Mouse (Mus musculus) midbrain, embryonic 13.5 days (tissue): Measurements from ENCODE around the gene Polr3a. TPM values are rescaled to one million over a fixed set of nuclear protein-coding genes. Genes with fewer than 3 reads are reported as not detected.
A peak's percentile ranks its signal among the peaks of the same experiment; 100 is the strongest.
"Not testable (repeated sequence)": the region's sequence is repeated elsewhere in the genome, so short reads cannot be mapped to it uniquely, and the experiment has no call there.

ENCODE experiments used
- ATAC-seq: fragments of 200-750 bp; cut with Nextera tagmentation; 2 replicates; pipeline ENCODE4 v1.8.0; 2017; ENCODE audit warnings: mild to moderate bottlenecking, moderate TSS enrichment, moderate library complexity
- H3K27ac ChIP-seq: fragments of 300-500 bp; sonication (generic); 2 replicates; pipeline ENCODE4 v1.5.1; 2015; ENCODE audit warnings: inconsistent platforms, mild to moderate bottlenecking, moderate library complexity
- H3K27me3 ChIP-seq: fragments of 300-500 bp; sonication (generic); 2 replicates; pipeline ENCODE4 v1.6.1; 2015; ENCODE audit warnings: mild to moderate bottlenecking, inconsistent platforms
- H3K36me3 ChIP-seq: fragments of 300-500 bp; sonication (generic); 2 replicates; pipeline ENCODE4 v1.6.1; 2015; ENCODE audit warnings: mild to moderate bottlenecking, inconsistent platforms
- H3K4me1 ChIP-seq: fragments of 300-500 bp; sonication (generic); replicated peaks from 2 replicates; pipeline ENCODE4 v1.6.1; 2015; ENCODE audit warnings: inconsistent platforms
- H3K4me2 ChIP-seq: fragments of 300-500 bp; sonication (generic); replicated peaks from 2 replicates; pipeline ENCODE4 v1.6.1; 2015; ENCODE audit warnings: moderate library complexity, mild to moderate bottlenecking, inconsistent platforms
- H3K4me3 ChIP-seq: fragments of 300-500 bp; sonication (generic); replicated peaks from 2 replicates; pipeline ENCODE4 v1.5.1; 2015; ENCODE audit warnings: mild to moderate bottlenecking, inconsistent platforms
- H3K9ac ChIP-seq: fragments of 300-500 bp; sonication (generic); replicated peaks from 2 replicates; pipeline ENCODE4 v1.6.1; 2015; ENCODE audit warnings: mild to moderate bottlenecking, inconsistent platforms
- H3K9me3 ChIP-seq: fragments of 300-500 bp; sonication (generic); 2 replicates; pipeline ENCODE4 v1.6.1; 2016; ENCODE audit warnings: mild to moderate bottlenecking, inconsistent platforms
- WGBS: fragments of 180-500 bp; shearing (Covaris S2); methylation state at CpG from one replicate; pipeline ENCODE4 v1.1.7; 2015; 5-methylcytosine and 5-hydroxymethylcytosine counted together
- polyA plus RNA-seq: library from polyadenylated mRNA; unstranded; fragments of >200 nt; fragmentation: Nextera tagmentation; extraction: Ambion mirVana; gene quantifications from 2 replicates; pipeline ENCODE4 v1.2.1, GENCODE M21; 2015

The Polr3a gene
- polyA plus RNA-seq, 1 experiment from 2014 or later = 21.1 TPM

DNA sequence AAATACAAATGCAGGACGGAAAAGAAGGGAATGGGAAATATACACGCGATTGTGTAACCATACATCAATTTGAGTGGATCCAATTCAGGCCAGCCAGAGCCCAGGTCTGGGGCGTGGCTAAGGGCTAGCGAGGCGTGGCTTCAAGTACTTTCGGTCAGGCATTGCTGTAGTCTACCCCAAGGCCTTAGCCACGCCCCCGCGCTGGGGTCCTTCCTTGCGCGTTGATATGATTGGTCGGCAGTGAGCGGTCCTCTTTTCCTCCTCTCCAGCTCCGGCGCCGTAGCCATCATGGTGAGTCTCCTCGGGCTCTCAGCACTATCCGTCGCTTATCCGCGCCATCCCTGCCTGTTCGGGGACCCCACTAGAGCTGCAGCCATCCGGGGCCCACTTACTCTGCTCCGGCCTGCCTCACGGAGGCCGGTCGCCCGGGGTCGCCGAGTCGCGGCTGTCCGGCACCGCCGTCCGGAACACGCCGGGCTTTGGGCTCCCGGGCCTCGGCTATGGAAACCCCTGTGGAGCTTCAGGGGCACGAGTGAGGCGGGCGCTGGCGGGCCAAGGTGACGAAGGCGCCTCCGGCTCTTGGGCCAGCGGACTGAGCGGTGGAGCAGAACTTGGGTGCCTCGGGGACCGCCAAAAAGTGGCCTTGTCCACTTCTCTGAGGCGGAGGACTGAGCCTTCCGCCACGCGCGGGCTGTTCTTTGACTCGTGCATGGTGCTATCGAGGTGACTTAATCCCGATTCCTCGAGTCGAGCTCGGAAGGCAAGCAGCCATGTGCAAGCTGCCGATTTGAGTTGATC is 3.8 kb upstream of the Polr3a start:
- Histone ChIP-seq H3K36me3 (peaks cover 35% of the 10 kb centered on the region), H3K4me3 (peak overlapping the region; percentile 95), H3K4me2 (peak overlapping the region; percentile 94), H3K27me3 (no peaks in the 10 kb centered on the region), H3K27ac (peak overlapping the region; percentile 82), H3K9me3 (no peaks in the 10 kb centered on the region), H3K4me1 (peaks cover 47% of the 10 kb centered on the region), H3K9ac (peak overlapping the region; percentile 97)
- WGBS = under 1% methylated on average over 64 of the region's 64 CpGs
- ATAC-seq = peak; percentile 92

DNA sequence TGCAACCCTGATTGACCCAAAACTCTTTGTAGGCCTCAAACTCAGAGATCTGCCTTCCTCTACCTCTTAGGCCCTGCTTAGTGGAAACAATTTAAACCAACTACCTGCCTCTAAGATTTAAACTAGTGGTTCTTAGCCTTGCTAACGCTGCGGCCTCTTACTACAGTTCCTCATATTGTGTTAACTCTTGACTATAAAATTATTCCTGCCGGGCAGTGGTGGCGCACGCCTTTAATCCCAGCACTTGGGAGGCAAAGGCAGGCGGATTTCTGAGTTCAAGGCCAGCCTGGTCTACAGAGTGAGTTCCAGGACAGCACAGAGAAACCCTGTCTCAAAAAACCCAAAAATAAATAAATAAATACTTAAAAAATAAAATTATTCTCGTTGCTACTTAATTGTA is 2.9 kb upstream of the Polr3a start:
- not testable (repeated sequence) for H3K27me3 ChIP-seq, H3K4me2 ChIP-seq, H3K9me3 ChIP-seq, ATAC-seq, H3K27ac ChIP-seq, H3K4me3 ChIP-seq, H3K9ac ChIP-seq
- Histone ChIP-seq H3K36me3 (peaks cover 27% of the 10 kb centered on the region), H3K4me1 (peaks cover 48% of the 10 kb centered on the region)
- WGBS = 91% methylated on average over 7 of the region's 7 CpGs

DNA sequence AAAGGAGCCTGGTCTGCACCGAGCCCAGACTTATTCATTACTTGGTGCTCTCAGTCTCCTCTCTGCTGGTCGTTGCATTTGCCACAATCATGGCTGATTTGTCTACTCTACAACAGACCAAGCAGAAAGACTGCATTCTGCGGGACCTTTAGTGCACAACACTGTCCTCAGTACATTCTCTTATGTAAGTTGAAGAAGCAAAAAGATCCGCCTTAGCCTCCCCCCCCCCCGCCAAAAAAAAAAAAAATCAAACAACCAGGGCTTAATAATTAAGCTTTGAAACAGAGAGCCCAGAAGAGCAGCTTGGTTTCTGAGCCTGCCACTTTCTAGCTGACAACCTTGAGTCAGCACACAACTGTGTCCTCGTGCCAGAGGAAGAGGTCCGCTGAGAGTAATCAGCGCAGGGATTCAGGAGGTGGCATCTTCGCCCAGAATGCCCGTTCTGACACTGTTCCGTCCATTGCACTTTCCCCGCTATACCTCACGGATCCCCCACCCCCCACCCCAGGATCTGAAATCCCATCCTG is 554 bp downstream of the Polr3a start:
- Histone ChIP-seq H3K4me1 (peaks cover 14% of the 10 kb centered on the region), H3K27ac (0 out of 2 replicates have a peak overlapping the region, but pooled peaks have one; percentile 22), H3K27me3 (no peaks in the 10 kb centered on the region), H3K9me3 (no peaks in the 10 kb centered on the region), H3K4me3 (peak overlapping the region; percentile 88), H3K9ac (peak overlapping the region; percentile 80), H3K36me3 (peaks cover 33% of the 10 kb centered on the region), H3K4me2 (peak overlapping the region; percentile 80)
- ATAC-seq = peak; percentile 29
- 7% methylated on average over 13 of the region's 13 CpGs for WGBS

DNA sequence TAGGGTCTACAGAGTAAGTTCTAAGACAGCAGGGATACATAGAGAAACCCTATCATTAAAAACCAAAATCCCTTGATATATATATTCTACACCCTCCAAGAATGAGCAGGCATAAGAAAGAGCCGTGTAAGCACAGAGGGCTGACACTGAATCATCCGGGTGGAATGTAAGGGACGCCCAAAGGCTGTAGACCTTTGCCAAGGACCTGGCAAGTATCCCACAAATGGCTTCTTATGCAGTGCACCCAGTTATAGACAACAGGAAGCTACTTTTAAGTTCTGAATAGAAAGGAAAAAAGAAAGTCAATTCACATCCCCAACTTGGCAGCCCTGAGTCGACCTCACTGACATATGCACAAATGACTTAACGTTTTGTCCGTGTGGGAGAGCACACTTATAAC is 18.1 kb downstream of the Polr3a start:
- H3K27me3 ChIP-seq = no peaks in the 10 kb centered on the region
- H3K36me3 ChIP-seq = peaks cover 100% of the 10 kb centered on the region
- H3K4me3 ChIP-seq = no peak overlapping the region
- no peak overlapping the region for H3K9ac ChIP-seq
- H3K27ac ChIP-seq = no peak overlapping the region
- no peaks in the 10 kb centered on the region for H3K9me3 ChIP-seq
- H3K4me1 ChIP-seq = no peaks in the 10 kb centered on the region
- ATAC-seq = no peak
- H3K4me2 ChIP-seq = no peak overlapping the region
- 94% methylated on average over 6 of the region's 6 CpGs for WGBS

DNA sequence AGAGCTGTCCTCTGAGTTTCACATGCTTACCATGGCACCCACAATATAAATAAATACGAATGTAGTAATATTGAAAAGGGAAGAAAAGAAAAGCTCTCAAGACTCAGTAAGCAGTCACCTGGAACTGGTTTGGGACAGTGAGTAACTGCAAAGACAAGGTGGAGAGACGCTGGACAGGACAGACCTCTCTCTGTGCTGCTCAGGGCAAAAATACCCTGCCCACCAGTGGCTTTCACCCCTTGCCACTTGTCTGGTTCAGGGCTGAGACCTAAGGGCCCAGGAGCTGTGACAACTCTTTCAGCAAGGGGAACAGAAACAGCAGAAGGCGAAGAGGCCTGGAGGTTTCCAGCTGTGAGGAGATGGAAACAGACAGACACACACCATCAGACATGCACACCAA is 28.7 kb downstream of the Polr3a start:
- 96% methylated on average over 3 of the region's 3 CpGs for WGBS
- Histone ChIP-seq H3K4me1 (no peaks in the 10 kb centered on the region), H3K27ac (no peak overlapping the region), H3K4me2 (no peak overlapping the region), H3K27me3 (no peaks in the 10 kb centered on the region), H3K9me3 (no peaks in the 10 kb centered on the region), H3K36me3 (peaks cover 100% of the 10 kb centered on the region), H3K4me3 (no peak overlapping the region), H3K9ac (no peak overlapping the region)
- ATAC-seq = no peak

DNA sequence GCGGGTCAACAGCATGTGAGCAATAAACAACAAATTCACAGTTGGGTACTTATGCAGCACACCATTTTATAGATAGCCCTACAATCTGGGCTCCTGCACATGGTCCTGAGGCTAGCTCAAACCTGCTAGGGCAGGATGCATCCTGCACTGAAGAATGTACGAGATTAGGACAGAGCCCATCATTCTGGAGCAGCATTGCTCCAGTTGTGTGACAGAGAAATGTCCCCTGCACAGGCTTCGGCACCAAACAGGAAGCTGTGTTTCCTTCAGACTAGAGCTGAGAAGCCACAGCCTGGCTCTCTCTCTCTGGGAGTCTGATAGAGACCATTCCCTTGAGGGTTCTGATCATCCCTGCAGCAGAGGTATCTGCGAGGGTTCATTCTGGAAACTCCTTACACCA is 43.3 kb downstream of the Polr3a start:
- H3K36me3 ChIP-seq = peaks cover 32% of the 10 kb centered on the region
- WGBS = 92% methylated on average over 4 of the region's 4 CpGs
- H3K9ac ChIP-seq, H3K4me1 ChIP-seq, ATAC-seq, H3K9me3 ChIP-seq, H3K27me3 ChIP-seq, H3K27ac ChIP-seq, H3K4me3 ChIP-seq, H3K4me2 ChIP-seq: not testable (repeated sequence)

Other genes starting within 250 kb of the Polr3a start
- gene Dlg5, start 241.1 kb downstream of the Polr3a start, polyA plus RNA-seq = 18.8 and 19.4 TPM in 2 replicates
- gene E330034G19Rik, start 193.8 kb downstream of the Polr3a start, polyA plus RNA-seq = not detected in 2 replicates
- gene Rps24, start 67 bp upstream of the Polr3a start, polyA plus RNA-seq = 677 and 688 TPM in 2 replicates